Mouse (Mus musculus): ENCODE data around the gene Ccr5.

GRCm38 (mm10) chr9:124118489-124118888 is 2.9 kb upstream of the Ccr5 start:
- TF ChIP-seq CTCF (IDR thresholded peaks at IDR 0.05; ENCODE audit: insufficient read depth, low read depth, low read length) (no peak), POLR2A (IDR thresholded peaks at IDR 0.05; ENCODE audit: insufficient read depth, low read depth, low read length) (no peak)

Measured in olfactory bulb, adult 2 months (tissue).